Mouse (Mus musculus): Measurements from ENCODE around the gene Hist1h3a. TPM values are rescaled to one million over a fixed set of nuclear protein-coding genes. Genes with fewer than 3 reads are reported as not detected.
"Not testable (repeated sequence)": the region's sequence is repeated elsewhere in the genome, so short reads cannot be mapped to it uniquely, and the experiment has no call there.

Gene Hist1h3a
- polyA plus RNA-seq, 1 experiment from 2014 or later = 3.6 TPM

DNA sequence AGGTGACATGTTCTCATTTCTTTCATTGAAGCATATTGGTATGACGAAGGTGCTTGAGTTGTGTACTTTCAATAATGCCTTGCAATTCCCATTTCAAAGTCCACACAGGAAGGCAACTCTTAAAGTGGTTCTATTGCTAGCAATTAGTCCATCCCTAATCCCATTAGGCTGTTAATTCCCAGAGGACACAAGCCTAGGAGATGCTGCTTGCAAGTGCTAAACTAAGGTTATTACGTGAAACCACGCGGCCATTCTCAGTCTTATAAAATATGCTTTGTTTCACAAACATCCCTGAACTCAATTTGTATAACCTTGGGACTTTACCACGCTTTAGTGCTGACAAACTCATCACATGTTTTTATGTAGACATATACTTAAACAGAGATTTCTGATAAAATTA is 25.1 kb downstream of the Hist1h3a start:
- Histone ChIP-seq H3K4me1 (peaks cover 10% of the 10 kb centered on the region), H3K4me3 (no peak overlapping the region), H3K4me2 (replicated peaks) (no peak overlapping the region), H3K36me3 (no peaks in the 10 kb centered on the region), H3K9ac (no peak overlapping the region), H3K9me3 (no peaks in the 10 kb centered on the region), H3K27me3 (replicated peaks) (no peaks in the 10 kb centered on the region), H3K27ac (no peak overlapping the region)
- no peak for ATAC-seq (ENCODE audit: low FRiP score, low read depth)
- 69% methylated on average over 5 of the region's 5 CpGs for WGBS

DNA sequence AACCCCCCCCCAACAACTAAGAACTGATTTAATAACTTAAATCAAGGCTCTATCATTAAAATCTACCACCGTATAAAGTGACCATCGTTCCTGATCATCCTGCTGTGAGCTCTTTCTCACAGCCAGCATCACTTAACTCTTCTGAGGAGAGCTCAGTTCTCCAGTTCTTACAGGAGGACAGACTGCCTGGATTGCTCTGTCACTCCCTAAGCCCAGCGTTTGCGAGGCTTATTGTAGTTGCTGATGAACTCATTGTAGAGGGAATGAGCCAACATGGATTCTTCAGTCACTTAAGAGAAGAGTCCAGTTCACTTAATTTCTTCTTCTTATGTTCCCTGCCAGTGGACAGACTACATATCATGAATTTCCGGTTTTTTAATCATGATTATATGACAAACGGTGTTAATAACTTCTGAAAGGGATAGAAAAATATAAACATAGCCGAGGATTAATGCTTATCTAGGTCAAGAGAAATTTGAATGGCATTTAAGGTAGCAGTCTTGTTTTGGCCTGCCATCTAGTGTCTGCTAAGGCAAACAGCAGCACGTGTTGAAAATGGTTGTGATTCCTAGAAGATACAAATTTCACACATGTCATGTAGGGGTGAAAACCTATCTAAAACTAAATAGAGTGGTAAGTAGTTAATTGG is 29.9 kb downstream of the Hist1h3a start:
- Histone ChIP-seq H3K27me3 (replicated peaks) (no peaks in the 10 kb centered on the region), H3K9ac (no peak overlapping the region), H3K9me3 (no peaks in the 10 kb centered on the region), H3K4me3 (no peak overlapping the region), H3K36me3 (no peaks in the 10 kb centered on the region), H3K27ac (no peak overlapping the region), H3K4me1 (no peaks in the 10 kb centered on the region), H3K4me2 (replicated peaks) (no peak overlapping the region)
- 26% methylated on average over 8 of the region's 8 CpGs for WGBS
- ATAC-seq (ENCODE audit: low FRiP score, low read depth) = no peak

DNA sequence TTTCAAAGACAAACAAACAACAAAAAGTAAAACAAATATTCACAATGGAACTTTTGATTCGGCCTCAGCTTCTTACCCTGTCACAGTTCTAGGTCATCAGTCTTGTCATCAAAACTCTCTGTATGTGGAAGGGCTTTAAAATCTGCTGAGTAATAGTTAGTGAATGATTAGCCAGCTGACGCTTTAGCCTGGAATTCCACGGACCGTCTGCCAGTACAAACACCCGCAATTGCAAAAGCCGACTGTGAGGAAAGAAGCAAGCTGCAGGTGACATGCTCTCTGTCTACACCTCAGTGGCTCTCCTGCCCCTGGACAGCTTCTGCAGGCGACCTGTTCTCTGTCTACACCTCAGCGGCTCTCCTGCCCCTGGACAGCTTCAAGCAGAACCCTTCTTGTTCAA is 31.7 kb downstream of the Hist1h3a start:
- H3K27me3 ChIP-seq (replicated peaks) = no peaks in the 10 kb centered on the region
- no peak overlapping the region for H3K27ac ChIP-seq
- H3K4me3 ChIP-seq = no peak overlapping the region
- H3K36me3 ChIP-seq = no peaks in the 10 kb centered on the region
- 30% methylated on average over 8 of the region's 8 CpGs for WGBS
- ATAC-seq (ENCODE audit: low FRiP score, low read depth) = no peak
- H3K4me1 ChIP-seq = no peaks in the 10 kb centered on the region
- H3K9ac ChIP-seq = no peak overlapping the region
- H3K9me3 ChIP-seq = no peaks in the 10 kb centered on the region
- no peak overlapping the region for H3K4me2 ChIP-seq (replicated peaks)

DNA sequence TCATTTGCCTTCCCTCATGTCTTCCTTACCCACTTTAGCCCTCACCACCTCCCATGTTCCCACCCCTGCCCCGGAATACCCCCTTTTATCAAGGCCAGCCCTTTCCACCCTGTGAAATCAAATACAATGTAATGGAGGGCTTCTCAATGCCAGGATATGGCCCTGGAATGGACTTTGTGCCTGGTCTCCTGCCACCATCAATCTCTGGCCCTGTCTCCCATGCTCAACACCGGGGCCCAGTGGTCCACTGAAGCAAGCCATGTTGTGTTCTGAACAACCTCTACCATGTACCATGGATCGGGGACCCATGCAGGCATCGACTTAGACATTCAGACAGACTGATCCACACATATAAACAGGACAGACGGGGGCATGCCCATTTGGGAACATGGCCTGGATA is 32.5 kb downstream of the Hist1h3a start:
- Histone ChIP-seq H3K9ac (no peak overlapping the region), H3K4me2 (replicated peaks) (no peak overlapping the region)
- no peak for ATAC-seq (ENCODE audit: low FRiP score, low read depth)

DNA sequence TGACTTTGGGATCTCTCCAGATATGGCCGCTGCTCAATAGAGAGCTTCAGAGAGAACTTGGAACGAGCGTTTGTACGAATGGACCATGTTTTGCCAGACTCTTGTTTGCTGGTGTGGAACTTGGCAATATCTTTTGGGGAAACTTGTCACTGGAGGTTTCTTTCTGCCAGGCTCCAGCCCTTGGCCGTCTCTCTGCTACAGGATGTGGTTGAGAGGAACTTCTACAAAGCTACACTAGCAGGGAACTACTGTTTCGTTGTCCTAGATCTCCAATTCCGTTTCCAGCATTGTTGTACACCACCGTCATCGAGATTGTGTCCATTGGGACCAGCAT is 33.0 kb downstream of the Hist1h3a start:
- H3K9me3 ChIP-seq = no peaks in the 10 kb centered on the region
- WGBS = 95% methylated on average over 9 of the region's 9 CpGs
- no peak overlapping the region for H3K4me3 ChIP-seq
- H3K36me3 ChIP-seq = no peaks in the 10 kb centered on the region
- H3K4me1 ChIP-seq = no peaks in the 10 kb centered on the region
- H3K27ac ChIP-seq = no peak overlapping the region
- H3K4me2 ChIP-seq (replicated peaks) = no peak overlapping the region
- H3K9ac ChIP-seq = no peak overlapping the region
- no peak for ATAC-seq (ENCODE audit: low FRiP score, low read depth)
- H3K27me3 ChIP-seq (replicated peaks) = no peaks in the 10 kb centered on the region

More for the DNA sequence above, 32.5 kb downstream of the Hist1h3a start:
- H3K36me3 ChIP-seq = no peaks in the 10 kb centered on the region
- no peak overlapping the region for H3K4me3 ChIP-seq
- H3K9me3 ChIP-seq = no peaks in the 10 kb centered on the region
- no peaks in the 10 kb centered on the region for H3K4me1 ChIP-seq
- no peak overlapping the region for H3K27ac ChIP-seq
- WGBS = 90% methylated on average over 5 of the region's 5 CpGs
- H3K27me3 ChIP-seq (replicated peaks) = no peaks in the 10 kb centered on the region

DNA sequence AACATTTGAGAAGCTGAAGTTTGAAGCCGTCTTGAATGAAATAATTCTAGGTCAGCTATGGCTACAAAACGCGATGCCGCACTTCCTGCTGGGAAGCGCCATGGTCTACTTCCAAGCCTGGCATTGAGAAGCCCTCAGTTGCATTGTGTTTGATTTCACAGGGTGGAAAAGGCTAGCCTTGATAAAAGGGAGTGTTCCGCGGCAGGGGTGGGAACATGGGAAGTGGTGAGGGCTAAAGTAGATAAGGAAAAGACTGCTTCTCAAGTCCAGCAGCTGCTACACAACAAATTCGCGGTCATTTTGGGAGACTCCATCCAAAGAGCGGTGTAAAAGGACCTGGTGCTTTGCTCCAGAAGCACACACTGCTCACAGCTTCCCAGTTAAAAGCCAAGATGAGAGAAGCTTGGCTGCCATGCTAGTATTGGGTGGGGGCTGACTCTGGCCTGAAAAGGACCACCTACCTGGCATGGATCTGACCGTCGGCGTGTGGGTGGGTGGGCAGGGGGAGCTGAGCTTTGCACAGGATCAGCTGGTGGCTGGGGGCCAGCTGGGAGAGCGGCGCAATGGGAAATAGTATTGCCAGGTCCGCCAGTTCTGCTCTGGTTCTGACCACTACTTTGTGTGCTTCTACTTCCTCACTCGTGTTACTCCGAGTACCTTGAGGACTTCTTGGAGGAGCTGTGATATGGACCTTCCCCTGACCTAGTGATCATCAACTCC is 33.6 kb downstream of the Hist1h3a start:
- no peak for ATAC-seq (ENCODE audit: low FRiP score, low read depth)
- no peaks in the 10 kb centered on the region for H3K4me1 ChIP-seq
- no peak overlapping the region for H3K9ac ChIP-seq
- no peak overlapping the region for H3K27ac ChIP-seq
- H3K9me3 ChIP-seq = no peaks in the 10 kb centered on the region
- H3K4me3 ChIP-seq = no peak overlapping the region
- 91% methylated on average over 18 of the region's 18 CpGs for WGBS
- H3K27me3 ChIP-seq (replicated peaks) = no peaks in the 10 kb centered on the region
- no peaks in the 10 kb centered on the region for H3K36me3 ChIP-seq
- H3K4me2 ChIP-seq (replicated peaks) = no peak overlapping the region

DNA sequence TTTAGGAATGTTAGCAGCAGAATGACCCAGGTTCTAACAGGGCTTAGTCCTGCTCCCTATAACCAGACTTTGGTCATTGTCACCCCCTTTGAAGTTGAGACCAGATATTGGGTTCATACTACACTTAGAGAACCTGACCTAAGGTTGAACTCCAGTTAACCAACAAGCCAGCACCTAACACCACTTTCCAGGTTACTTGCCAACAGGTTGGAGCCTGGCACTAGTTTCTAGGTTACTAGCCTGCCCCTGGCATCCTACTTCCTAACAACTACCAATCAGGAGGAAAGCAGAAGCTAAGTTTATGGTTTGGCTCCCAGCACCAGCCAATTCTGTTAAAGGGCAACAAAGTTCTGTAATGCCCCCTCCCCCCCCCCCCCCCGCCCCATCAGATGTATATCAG is 37.0 kb downstream of the Hist1h3a start:
- Histone ChIP-seq H3K27me3 (replicated peaks) (no peaks in the 10 kb centered on the region), H3K9me3 (no peaks in the 10 kb centered on the region), H3K4me3 (no peak overlapping the region), H3K9ac (no peak overlapping the region), H3K27ac (no peak overlapping the region), H3K4me2 (replicated peaks) (no peak overlapping the region), H3K36me3 (no peaks in the 10 kb centered on the region), H3K4me1 (no peaks in the 10 kb centered on the region)
- ATAC-seq (ENCODE audit: low FRiP score, low read depth) = no peak
- WGBS = 33% methylated on average over 1 of the region's 1 CpGs

DNA sequence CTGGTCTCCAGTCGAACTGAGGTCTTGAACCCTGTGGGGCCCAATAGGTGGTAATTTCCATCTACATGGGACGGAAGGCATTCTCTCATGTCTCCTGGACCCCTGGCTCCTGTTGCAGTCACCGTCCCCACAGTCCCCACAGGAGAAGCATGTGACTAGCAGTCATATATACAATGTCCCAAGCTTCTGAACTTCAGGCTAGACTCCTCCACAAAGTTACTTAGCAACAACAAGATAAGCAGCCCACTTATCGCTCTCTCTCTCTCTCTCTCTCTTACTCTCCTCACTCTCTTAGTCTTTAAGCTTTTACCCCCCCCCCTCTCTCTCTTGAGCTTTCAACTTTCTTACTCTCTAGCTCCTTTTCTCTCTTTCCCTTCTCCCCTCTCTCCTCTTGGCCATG is 37.9 kb downstream of the Hist1h3a start:
- H3K4me3 ChIP-seq = no peak overlapping the region
- H3K9me3 ChIP-seq = no peaks in the 10 kb centered on the region
- no peaks in the 10 kb centered on the region for H3K36me3 ChIP-seq
- no peak overlapping the region for H3K4me2 ChIP-seq (replicated peaks)
- H3K9ac ChIP-seq = no peak overlapping the region
- H3K27me3 ChIP-seq (replicated peaks) = no peaks in the 10 kb centered on the region
- no peak for ATAC-seq (ENCODE audit: low FRiP score, low read depth)
- 89% methylated on average over 4 of the region's 4 CpGs for WGBS
- H3K27ac ChIP-seq = no peak overlapping the region
- H3K4me1 ChIP-seq = no peaks in the 10 kb centered on the region

DNA sequence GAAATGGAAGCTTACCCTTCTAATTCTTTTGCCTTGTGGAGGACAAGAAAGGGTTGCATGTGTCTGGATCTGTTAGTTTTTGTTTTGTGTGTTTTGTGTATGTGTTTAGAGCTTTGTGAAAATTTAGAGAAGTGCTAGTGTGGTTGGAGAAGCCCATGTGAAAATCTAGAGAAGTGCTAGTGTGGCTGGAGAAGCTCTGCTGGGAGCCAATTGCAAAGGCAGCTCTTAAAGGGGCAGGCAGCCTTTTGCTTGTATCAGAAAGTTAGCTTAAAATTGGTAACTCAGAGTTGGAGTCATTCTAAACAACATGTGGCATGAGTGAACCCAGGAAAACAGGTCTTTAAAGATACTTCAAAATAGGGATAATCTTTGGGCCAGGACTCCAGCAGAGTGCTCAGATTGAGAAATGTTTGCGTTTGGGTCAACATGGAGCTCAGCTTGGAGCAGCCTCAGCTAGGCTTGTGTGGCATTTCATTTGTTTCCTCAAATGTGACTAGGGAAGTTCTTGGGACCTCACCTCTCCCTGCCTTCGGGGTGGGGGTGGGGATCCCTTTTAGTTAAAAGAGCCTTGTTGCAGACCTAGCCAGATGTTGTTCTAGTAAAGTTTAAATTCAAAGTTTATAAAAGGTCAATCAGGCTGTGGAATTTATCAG is 44.5 kb downstream of the Hist1h3a start:
- H3K4me1 ChIP-seq; H3K9ac ChIP-seq; H3K27ac ChIP-seq; H3K36me3 ChIP-seq; H3K4me2 ChIP-seq (replicated peaks); H3K9me3 ChIP-seq; H3K4me3 ChIP-seq; H3K27me3 ChIP-seq (replicated peaks); ATAC-seq (ENCODE audit: low FRiP score, low read depth): not testable (repeated sequence)
- WGBS = 19% methylated on average over 2 of the region's 2 CpGs

DNA sequence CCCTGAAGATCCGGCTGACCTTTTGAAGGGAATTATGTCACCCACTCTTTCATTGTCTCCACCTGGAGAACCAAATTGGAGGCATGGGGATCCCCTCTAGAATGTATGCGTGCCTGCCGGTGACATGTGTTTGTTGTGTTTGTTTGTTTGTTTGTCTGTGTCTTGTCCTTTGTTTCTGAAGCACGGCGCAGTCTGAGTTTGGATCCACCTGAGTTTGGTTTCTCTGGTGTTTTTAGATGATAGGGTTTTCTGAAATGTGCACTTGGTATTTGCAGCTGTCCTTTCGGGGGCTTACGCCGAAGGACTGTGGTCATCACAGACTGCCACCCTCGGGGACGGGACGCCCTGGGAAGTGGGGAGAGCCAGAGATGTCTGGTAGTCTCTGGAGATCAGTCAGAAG is 45.0 kb downstream of the Hist1h3a start:
- no peak overlapping the region for H3K9ac ChIP-seq
- H3K4me2 ChIP-seq (replicated peaks) = no peak overlapping the region
- H3K27ac ChIP-seq = no peak overlapping the region
- no peaks in the 10 kb centered on the region for H3K9me3 ChIP-seq
- H3K27me3 ChIP-seq (replicated peaks) = no peaks in the 10 kb centered on the region
- no peaks in the 10 kb centered on the region for H3K36me3 ChIP-seq
- H3K4me3 ChIP-seq = no peak overlapping the region
- WGBS = 62% methylated on average over 11 of the region's 11 CpGs
- no peak for ATAC-seq (ENCODE audit: low FRiP score, low read depth)
- H3K4me1 ChIP-seq = no peaks in the 10 kb centered on the region

DNA sequence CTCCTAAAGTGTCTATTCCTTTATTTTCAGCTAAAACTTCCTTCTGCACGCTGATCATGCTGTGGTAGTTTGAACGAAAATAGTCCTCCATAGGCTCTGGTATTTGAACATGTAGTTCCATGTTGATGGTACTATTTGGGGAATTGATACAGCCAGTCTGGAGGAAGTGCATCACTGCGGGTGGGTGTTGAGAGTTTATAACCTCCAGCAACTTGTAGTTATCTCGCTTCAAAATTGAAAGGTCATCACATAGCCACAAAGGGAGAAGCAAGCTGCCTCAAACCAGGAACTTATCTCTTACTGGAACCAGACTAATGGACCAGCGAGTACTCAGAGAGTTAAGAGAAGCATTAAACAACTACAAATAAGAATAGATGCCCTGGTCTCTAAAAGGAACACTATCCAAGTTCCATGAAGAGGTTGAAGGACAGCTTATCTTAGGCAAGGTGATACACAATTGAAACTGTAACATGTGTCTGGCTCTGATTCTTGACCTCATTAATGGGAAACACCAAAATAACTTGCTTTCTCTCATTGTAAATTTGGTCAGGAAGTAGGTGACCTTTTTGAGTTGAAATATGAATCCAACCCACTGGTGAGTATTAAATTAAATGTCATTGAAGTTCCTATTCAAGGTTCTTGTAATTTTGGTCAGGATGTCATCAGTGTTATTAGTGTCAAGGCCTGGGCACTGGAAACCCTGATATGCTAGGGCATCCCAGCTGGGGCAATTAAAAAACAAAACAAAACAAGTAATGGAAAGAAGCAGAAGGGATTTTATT is 45.7 kb downstream of the Hist1h3a start:
- Histone ChIP-seq H3K27ac (no peak overlapping the region), H3K4me1 (no peaks in the 10 kb centered on the region), H3K36me3 (no peaks in the 10 kb centered on the region), H3K4me2 (replicated peaks) (no peak overlapping the region), H3K4me3 (no peak overlapping the region), H3K9ac (no peak overlapping the region), H3K27me3 (replicated peaks) (no peaks in the 10 kb centered on the region), H3K9me3 (no peaks in the 10 kb centered on the region)
- 88% methylated on average over 5 of the region's 5 CpGs for WGBS
- no peak for ATAC-seq (ENCODE audit: low FRiP score, low read depth)

All from neural tube, embryonic 12.5 days (tissue).